Mouse (Mus musculus) myocyte (in vitro differentiated cells): ENCODE results near the gene Ptprm.

Source experiments
- E2F4 ChIP-seq: IDR thresholded peaks from one replicate; pipeline ENCODE4 v1.6.1; 2011; ENCODE audit warnings: mild to moderate bottlenecking, control low read depth, moderate library complexity; ENCODE audit not compliant: insufficient read depth
- MAX ChIP-seq: IDR thresholded peaks from one replicate; pipeline ENCODE4 v1.6.1; 2011; ENCODE audit warnings: low read depth, mild to moderate bottlenecking, control low read depth
- POLR2A ChIP-seq: IDR thresholded peaks from one replicate; pipeline ENCODE4 v1.6.1; 2011; ENCODE audit warnings: low read depth, mild to moderate bottlenecking, control low read depth, moderate library complexity; ENCODE audit not compliant: insufficient read length

DNA sequence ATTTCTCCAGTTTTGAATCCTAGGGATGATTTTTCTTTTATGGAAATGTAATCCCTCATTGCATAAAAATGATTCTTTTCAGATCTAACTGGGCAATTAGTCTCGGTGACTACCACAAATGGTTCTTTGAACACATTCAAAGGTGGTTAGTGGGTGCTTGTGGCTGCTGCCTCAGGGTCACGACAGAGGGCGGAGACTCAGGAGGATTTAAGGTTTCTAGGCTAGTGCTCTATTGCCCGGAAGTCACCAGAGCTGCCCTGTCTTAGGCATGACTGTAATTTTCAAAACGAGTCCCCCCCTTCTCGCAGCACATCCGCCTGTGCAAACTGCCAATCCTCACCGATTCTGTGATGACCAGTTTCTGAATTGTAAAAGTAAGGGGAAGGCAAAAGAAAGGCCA is 683.0 kb downstream of the Ptprm start:
- TF ChIP-seq MAX (no peak), E2F4 (no peak), POLR2A (no peak)
